Mouse (Mus musculus) layer of hippocampus, adult 18-20 months (tissue): Measurements from ENCODE around the gene Slc24a4. TPM values are rescaled to one million over a fixed set of nuclear protein-coding genes. Genes with fewer than 3 reads are reported as not detected.

Experiments
- DNase-seq, 2 experiments: peaks; one replicate each; pipeline ENCODE4 v3.0.0; 2022; ENCODE audit warnings: low spot score in 2 of 2
- total RNA-seq, 2 experiments: library from RNA; stranded (reverse); gene quantifications; 2 replicates each; pipeline ENCODE4 v1.2.3; 2021

Gene Slc24a4
- total RNA-seq, 2 experiments from 2014 or later, result 46.6 to 51.9 TPM

DNA sequence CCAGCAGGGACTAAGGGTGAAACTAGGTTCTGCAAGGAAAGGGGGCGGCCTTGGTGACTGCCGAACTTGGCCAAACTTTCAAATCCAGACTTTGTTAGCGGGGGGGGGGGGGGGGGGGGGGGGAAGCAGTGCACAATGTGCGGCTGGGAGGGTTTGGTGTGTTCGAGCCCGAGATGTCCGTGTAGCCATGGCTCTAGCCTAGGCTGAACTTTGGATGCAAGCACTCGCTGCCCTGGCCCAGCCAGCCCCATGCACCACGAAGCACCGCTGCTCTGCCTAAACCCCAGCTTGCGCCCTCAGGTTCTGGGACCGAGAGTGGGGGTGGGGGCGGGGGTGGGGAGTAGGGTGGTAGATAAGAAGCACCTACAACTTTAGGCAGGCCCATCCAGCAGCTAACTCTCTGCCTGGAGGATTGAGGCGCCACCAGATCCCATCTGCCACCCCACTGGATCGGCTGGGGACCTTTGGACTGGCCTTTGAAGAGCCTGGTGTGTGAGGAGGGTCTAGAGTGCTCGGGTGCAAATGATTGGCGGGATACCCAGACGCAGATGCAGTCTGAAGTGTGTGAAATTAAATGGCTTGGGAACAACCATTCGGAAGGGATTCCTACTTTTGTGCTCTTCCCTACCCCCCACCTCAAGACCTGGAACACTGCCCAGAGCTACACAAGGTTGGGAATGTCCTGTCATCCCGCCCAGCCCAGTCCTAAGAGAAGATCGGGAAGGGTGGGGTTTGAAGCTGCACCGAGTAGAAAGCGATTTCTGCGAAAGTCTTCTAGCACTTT lies 155.1 kb downstream of the Slc24a4 start:
- DNase-seq, result no peak

GRCm38 (mm10) chr12:102284267-102284610 lies 155.7 kb downstream of the Slc24a4 start:
- DNase-seq, result no peak

DNA sequence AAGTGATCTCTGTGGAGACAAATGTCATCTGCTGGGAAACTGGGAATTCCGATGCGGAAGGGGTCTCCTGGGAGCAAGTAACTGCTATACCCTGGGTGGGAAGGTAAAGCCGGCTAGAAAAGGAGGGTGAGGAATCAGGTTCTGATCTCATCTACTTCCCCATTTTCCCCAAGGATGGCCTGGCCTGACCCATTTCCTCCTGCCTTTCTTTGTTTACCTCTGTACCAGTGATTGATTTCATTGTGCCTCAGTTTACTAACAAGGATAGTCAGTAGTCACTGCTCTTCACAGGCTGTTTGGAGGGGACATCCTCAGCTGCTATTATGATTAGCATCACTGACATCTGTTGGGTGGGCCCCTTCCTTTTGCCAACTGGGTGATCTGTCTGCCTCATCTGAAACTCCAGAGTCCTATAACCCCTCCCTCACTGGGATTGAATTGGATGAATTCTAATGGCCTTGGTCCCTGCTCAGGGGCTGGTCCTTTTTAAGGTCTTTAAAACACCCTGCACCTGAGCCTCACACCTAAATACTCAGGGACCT lies 156.2 kb downstream of the Slc24a4 start:
- DNase-seq, result no peak

DNA sequence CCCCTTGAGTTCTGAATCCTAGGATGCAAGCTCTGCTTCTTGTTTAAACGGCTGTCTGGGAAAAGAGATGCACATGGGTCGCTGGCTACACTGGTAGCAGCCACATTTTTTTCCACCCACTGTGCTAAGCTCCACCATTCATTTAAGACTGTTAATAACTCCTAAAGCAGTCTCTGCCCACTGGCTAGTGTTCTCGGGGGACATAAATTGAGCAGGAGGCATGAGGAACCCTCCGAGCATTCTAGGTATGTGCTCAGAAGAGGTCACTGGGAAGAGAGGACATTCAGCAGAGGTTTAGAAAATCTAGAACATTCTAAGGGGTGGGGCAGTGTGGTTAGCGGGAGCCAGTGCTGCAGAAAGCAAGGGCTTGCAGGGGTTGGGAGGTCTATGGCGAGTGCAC lies 156.8 kb downstream of the Slc24a4 start:
- no peak for DNase-seq

DNA sequence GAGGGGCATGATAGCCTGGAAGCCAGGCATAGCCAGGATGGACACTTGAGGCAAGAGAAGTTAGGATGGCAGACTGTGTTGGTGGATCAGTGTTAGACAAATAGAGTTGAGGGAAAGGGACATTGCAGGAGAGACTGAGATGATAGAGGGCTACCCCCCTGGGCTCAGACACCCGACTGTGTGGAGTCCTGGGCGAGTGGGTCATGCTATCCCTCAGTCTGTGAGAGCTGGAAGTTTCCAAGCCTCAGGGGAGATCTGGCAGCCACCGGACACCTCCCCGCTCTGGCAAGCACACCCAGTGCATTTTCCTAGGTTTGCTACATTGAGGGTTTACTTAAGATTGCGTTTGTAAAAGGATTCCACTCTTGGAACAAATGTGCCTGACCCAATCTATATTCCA lies 157.2 kb downstream of the Slc24a4 start:
- DNase-seq, result no peak

DNA sequence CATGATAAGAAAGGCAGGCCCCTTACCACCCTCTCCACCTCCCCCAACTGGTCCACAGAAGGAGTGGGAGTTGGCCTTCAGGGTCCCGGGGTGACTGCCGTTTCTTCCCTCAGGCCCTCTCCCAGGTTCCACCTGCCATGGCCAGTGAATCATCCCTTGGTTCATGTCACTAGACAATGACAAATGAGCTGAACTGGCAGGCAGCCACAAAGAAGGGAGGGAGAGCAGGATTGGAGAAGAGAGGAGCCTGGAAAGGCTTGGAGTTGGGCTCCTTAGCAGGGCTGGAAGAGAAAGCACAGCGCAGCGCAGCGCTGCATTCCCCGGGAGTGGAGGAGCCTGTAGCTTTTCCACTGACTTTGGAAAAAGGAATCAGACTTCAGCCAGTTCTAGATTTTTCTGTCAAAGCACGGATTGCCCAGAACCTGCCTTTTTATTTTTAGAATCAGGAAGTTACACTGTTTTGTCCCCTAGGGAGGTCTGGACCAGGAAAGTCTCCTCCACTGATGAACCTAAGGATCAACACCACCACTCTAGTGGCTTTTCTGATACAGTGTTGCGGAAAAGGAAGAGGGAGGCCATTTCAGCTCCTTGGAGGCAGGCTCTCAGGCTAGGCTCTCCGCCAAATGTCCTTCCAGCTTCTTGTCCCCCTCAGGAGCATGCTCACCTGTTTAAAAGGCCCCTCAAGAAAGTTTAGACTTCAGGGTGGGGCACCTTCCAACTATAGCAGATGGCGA lies 158.3 kb downstream of the Slc24a4 start:
- DNase-seq, result no peak

GRCm38 (mm10) chr12:102287904-102288602 lies 159.5 kb downstream of the Slc24a4 start:
- no peak for DNase-seq

DNA sequence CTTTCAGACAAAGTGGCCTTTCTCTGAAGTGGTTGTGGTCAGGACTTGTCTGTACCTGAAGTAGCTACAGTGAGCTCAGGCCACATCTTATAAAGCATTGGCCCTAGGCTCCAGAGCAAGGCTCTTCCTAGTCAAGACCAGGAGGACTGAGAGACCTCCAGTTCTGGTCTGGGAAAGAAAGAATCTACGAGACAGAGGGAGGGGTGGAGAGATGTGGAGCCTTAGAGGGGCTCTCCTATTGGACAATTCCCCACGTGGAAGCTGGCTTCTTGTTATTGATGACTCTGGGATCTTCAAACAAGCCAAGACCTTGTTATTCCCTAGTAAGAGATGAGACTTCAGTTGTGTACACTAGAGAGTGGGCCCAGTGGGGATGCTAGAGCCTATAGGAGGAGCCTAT lies 160.3 kb downstream of the Slc24a4 start:
- no peak for DNase-seq

DNA sequence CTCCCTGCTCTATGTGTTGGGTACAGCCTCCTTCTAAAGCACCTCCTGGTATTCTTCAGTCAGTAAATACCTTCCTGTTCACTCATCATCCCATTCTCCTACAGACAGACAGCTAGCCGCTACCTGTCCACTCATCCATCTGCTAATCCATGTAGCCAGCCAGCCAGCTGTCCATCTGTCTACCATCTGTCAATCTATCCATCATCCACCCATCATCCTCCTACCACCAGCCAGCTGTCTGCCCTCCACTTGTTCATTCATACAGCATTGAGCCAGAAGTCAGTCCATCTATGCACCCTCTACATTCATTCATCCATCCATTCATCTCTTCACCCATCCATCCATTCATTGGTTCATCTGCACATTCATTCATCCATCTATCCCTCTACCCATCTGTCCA lies 161.0 kb downstream of the Slc24a4 start:
- no peak for DNase-seq

- no peak for DNase-seq
Observed at GRCm38 (mm10) chr12:102290662-102291061, 162.1 kb downstream of the Slc24a4 start.

GRCm38 (mm10) chr12:102291686-102292085 lies 163.2 kb downstream of the Slc24a4 start:
- no peak for DNase-seq

DNA sequence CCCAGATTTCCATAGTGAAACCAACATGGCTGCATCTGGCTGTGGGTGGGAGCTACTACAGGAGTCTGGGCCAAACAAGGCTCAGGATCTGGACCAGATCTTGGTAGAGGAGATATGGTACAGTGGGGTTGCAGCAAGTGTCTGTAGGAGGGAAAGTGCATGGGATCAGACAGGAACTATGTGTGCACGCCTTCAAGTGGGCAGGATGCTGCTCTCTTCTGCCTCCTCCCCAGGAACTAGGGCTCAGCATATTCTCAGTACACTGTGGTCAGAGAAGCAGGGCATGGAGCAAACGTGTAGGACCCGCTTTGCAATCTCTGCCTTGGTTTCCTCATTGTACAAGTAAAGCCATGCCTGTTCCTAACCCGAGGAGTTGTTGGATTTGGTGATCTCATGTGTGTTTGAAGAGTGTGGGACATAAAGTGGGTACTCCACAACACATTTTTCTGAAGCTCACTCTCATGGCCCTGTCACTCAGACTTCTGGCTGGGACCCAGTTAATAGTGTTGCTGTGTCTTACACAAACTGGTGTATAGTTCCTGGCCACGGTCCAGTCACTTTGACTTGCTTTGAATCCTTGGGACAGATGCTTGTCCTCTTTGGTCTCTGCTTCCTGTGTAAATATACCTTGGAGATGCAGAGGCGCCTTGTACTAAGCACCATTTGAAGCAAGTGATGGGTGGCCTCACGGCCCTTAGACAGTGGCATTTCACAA lies 164.1 kb downstream of the Slc24a4 start:
- no peak for DNase-seq

DNA sequence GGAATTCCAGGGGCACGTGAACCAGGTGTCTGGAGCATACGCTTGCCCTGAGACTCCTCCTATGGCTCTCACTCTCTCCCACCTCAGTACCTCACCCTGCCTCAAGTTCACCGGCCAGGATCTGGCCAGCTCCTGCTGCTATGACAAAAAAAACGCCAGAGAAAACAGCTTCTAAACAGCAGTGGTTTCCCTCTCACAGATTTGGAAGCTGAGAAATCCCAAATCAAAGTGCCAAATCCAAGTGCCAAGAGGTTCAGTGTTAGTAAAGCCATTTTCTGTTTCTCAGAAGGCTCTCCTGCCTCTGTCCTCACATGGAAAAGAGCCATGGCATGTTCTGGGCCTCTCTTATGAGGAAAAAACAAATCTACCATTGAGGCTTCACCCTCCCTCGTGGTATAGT lies 166.1 kb downstream of the Slc24a4 start:
- DNase-seq, result no peak

- DNase-seq, result no peak
Observed at GRCm38 (mm10) chr12:102295230-102295629, 166.7 kb downstream of the Slc24a4 start.

- no peak for DNase-seq
Observed at GRCm38 (mm10) chr12:102295662-102296061, 167.1 kb downstream of the Slc24a4 start.

- no peak for DNase-seq
Observed at GRCm38 (mm10) chr12:102296361-102296760, 167.8 kb downstream of the Slc24a4 start.

DNA sequence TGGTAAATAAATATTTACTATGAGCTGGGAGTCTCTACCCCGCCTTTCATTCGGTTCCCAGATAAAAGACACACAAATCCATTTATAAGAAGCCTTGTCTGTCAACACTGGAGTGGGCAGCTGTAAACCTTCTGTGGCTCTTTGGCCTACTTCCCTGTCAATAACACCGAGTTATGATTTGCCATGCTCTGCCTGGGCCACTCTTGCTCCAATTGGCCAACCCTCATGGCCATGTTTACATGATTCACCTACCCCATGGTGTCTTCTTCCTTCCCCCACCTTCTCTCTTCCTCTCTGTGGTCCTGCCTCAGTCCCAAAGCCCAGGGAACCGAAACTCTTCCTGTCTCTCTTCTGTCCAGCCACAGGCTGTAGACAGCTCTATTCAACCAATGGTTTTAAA lies 168.4 kb downstream of the Slc24a4 start:
- DNase-seq, result no peak

GRCm38 (mm10) chr12:102299209-102299608 lies 170.7 kb downstream of the Slc24a4 start:
- no peak for DNase-seq

DNA sequence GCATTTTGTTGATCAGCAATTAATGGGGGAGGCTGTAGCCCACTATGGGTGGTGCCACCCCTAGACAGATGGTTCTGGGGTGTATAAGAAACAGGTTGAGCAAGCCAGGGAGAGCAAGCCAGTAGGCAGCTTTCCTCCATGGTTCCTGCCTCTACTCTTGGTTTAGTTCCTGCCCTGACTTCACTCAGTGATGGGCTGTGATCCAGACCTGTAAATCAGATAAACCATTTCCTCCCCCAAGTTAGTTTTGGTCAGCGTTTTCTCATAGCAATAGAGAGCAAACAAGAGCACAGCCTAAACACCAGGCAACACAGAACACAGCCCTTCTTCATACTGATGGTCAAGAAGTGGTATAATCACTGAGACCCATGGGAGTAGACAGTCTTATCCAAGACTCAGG lies 173.1 kb downstream of the Slc24a4 start:
- DNase-seq, result no peak

GRCm38 (mm10) chr12:102302322-102302721 lies 173.8 kb downstream of the Slc24a4 start:
- DNase-seq, result no peak

- DNase-seq, result no peak
Observed at GRCm38 (mm10) chr12:102302831-102303351, 174.4 kb downstream of the Slc24a4 start.
